Mouse (Mus musculus) kidney, postnatal 0 days (tissue): ENCODE results near the gene Thbs2. TPM values are rescaled to one million over a fixed set of nuclear protein-coding genes. Genes with fewer than 3 reads are reported as not detected.
A peak's percentile ranks its signal among the peaks of the same experiment; 100 is the strongest.

Source experiments
- ATAC-seq: fragments of 200-750 bp; cut with Nextera tagmentation; replicated peaks from 2 replicates; pipeline ENCODE4 v1.8.0; 2017; ENCODE audit warnings: low read depth, moderate number of reproducible peaks, moderate TSS enrichment, moderate library complexity; ENCODE audit not compliant: low FRiP score
- DNase-seq: peaks from one replicate; pipeline ENCODE4 v3.0.0-alpha.2; 2016; ENCODE audit warnings: low spot score
- H3K27ac ChIP-seq: fragments of 300-500 bp; sonication (generic); 2 replicates; pipeline ENCODE4 v1.5.1; 2014; ENCODE audit warnings: mild to moderate bottlenecking
- H3K27me3 ChIP-seq: fragments of 300-500 bp; sonication (generic); 2 replicates; pipeline ENCODE4 v1.6.1; 2014; ENCODE audit warnings: low read length, mixed read lengths; ENCODE audit not compliant: insufficient read depth
- H3K36me3 ChIP-seq: fragments of 300-500 bp; sonication (generic); 2 replicates; pipeline ENCODE4 v1.6.1; 2014; ENCODE audit warnings: low read length, mixed read lengths; ENCODE audit not compliant: insufficient read depth
- H3K4me1 ChIP-seq: fragments of 300-500 bp; sonication (generic); replicated peaks from 2 replicates; pipeline ENCODE4 v1.6.1; 2014; ENCODE audit warnings: antibody characterized with exemption, low read length, mixed read lengths; ENCODE audit not compliant: insufficient read depth
- H3K4me2 ChIP-seq: fragments of 300-500 bp; sonication (generic); 2 replicates; pipeline ENCODE4 v1.6.1; 2014; ENCODE audit warnings: mild to moderate bottlenecking, low read length, moderate library complexity, mixed read lengths
- H3K4me3 ChIP-seq: fragments of 300-500 bp; sonication (generic); replicated peaks from 2 replicates; pipeline ENCODE4 v1.5.1; 2014; ENCODE audit warnings: low read depth, low read length
- H3K9ac ChIP-seq: fragments of 300-500 bp; sonication (generic); 2 replicates; pipeline ENCODE4 v1.6.1; 2014; ENCODE audit warnings: low read depth, low read length
- H3K9me3 ChIP-seq: fragments of 300-500 bp; sonication (generic); replicated peaks from 2 replicates; pipeline ENCODE4 v1.6.1; 2016; ENCODE audit warnings: low read length, inconsistent platforms, mixed read lengths
- CTCF ChIP-seq: IDR thresholded peaks from 2 replicates; pipeline ENCODE4 v1.5.1; 2016; ENCODE audit warnings: antibody characterized with exemption, low read depth, mild to moderate bottlenecking, moderate library complexity
- WGBS: fragments of 180-500 bp; shearing (Covaris S2); extraction: QIAGEN DNeasy Blood & Tissue Kit; methylation state at CpG from one replicate; pipeline ENCODE4 v1.1.7; 2014; 5-methylcytosine and 5-hydroxymethylcytosine counted together
- polyA plus RNA-seq: library from polyadenylated mRNA; unstranded; fragments of >200 nt; fragmentation: Nextera tagmentation; extraction: Ambion mirVana; gene quantifications from 2 replicates; pipeline ENCODE4 v1.2.1, GENCODE M21; 2015

Gene Thbs2
- polyA plus RNA-seq, 1 experiment from 2014 or later: 24.6 TPM

- Histone ChIP-seq H3K4me2 (peak overlapping the region; percentile 36; the same call in 1 of the 2 replicates), H3K4me3 (no peak overlapping the region), H3K9me3 (no peaks in the 10 kb centered on the region), H3K27me3 (no peaks in the 10 kb centered on the region), H3K27ac (no peak overlapping the region), H3K9ac (no peak overlapping the region), H3K4me1 (no peaks in the 10 kb centered on the region), H3K36me3 (no peaks in the 10 kb centered on the region; the same call in 1 of the 2 replicates)
- WGBS: 57% methylated on average over 6 of the region's 6 CpGs
- no peak for TF ChIP-seq CTCF
- DNase-seq (no peak), ATAC-seq (no peak)
Observed at GRCm38 (mm10) chr17:14691901-14692300, 2.1 kb downstream of the Thbs2 start.

- no peak overlapping the region for H3K9ac ChIP-seq
- H3K4me3 ChIP-seq: no peak overlapping the region
- peak overlapping the region; percentile 36; the same call in 1 of the 2 replicates for H3K4me2 ChIP-seq
- no peaks in the 10 kb centered on the region for H3K27me3 ChIP-seq
- TF ChIP-seq CTCF: no peak
- DNase-seq: no peak
- 69% methylated on average over 4 of the region's 4 CpGs for WGBS
- no peaks in the 10 kb centered on the region; the same call in 1 of the 2 replicates for H3K36me3 ChIP-seq
- no peaks in the 10 kb centered on the region for H3K4me1 ChIP-seq
- H3K9me3 ChIP-seq: no peaks in the 10 kb centered on the region
- no peak for ATAC-seq
- no peak overlapping the region for H3K27ac ChIP-seq
Observed at GRCm38 (mm10) chr17:14691197-14691596, 2.8 kb downstream of the Thbs2 start.

GRCm38 (mm10) chr17:14682836-14683235 lies 11.2 kb downstream of the Thbs2 start:
- Histone ChIP-seq H3K36me3 (no peaks in the 10 kb centered on the region), H3K4me1 (no peaks in the 10 kb centered on the region), H3K4me2 (no peak overlapping the region), H3K9me3 (no peaks in the 10 kb centered on the region), H3K9ac (no peak overlapping the region), H3K4me3 (no peak overlapping the region), H3K27me3 (no peaks in the 10 kb centered on the region), H3K27ac (no peak overlapping the region)
- DNase-seq (no peak), ATAC-seq (no peak)
- no peak for TF ChIP-seq CTCF
- 88% methylated on average over 7 of the region's 7 CpGs for WGBS

GRCm38 (mm10) chr17:14681047-14681446 lies 13.0 kb downstream of the Thbs2 start:
- Histone ChIP-seq H3K9ac (no peak overlapping the region), H3K27me3 (no peaks in the 10 kb centered on the region), H3K4me3 (no peak overlapping the region), H3K4me2 (no peak overlapping the region), H3K4me1 (no peaks in the 10 kb centered on the region), H3K9me3 (no peaks in the 10 kb centered on the region), H3K27ac (no peak overlapping the region), H3K36me3 (no peaks in the 10 kb centered on the region)
- DNase-seq: no peak
- TF ChIP-seq CTCF: no peak
- ATAC-seq: no peak
- WGBS: 85% methylated on average over 12 of the region's 12 CpGs

- no peak overlapping the region for H3K27ac ChIP-seq
- H3K36me3 ChIP-seq: no peaks in the 10 kb centered on the region
- no peaks in the 10 kb centered on the region for H3K9me3 ChIP-seq
- no peak overlapping the region for H3K9ac ChIP-seq
- DNase-seq (peak; percentile 26), ATAC-seq (no peak)
- TF ChIP-seq CTCF: no peak
- no peak overlapping the region for H3K4me3 ChIP-seq
- 62% methylated on average over 8 of the region's 8 CpGs for WGBS
- H3K4me1 ChIP-seq: no peaks in the 10 kb centered on the region
- no peak overlapping the region for H3K4me2 ChIP-seq
- H3K27me3 ChIP-seq: no peaks in the 10 kb centered on the region
Observed at GRCm38 (mm10) chr17:14677198-14677597, 16.8 kb downstream of the Thbs2 start.

GRCm38 (mm10) chr17:14675517-14675916 lies 18.5 kb downstream of the Thbs2 start:
- Histone ChIP-seq H3K4me3 (no peak overlapping the region), H3K27ac (no peak overlapping the region), H3K4me1 (no peaks in the 10 kb centered on the region), H3K9me3 (no peaks in the 10 kb centered on the region), H3K9ac (no peak overlapping the region), H3K27me3 (no peaks in the 10 kb centered on the region), H3K36me3 (no peaks in the 10 kb centered on the region), H3K4me2 (no peak overlapping the region)
- 86% methylated on average over 2 of the region's 2 CpGs for WGBS
- DNase-seq (no peak), ATAC-seq (no peak)
- TF ChIP-seq CTCF: no peak

GRCm38 (mm10) chr17:14672402-14672801 lies 21.6 kb downstream of the Thbs2 start:
- 50% methylated on average over 5 of the region's 5 CpGs for WGBS
- ATAC-seq: no peak

More at GRCm38 (mm10) chr17:14672402-14672801, 21.6 kb downstream of the Thbs2 start:
- Histone ChIP-seq H3K9me3 (no peaks in the 10 kb centered on the region), H3K36me3 (no peaks in the 10 kb centered on the region), H3K4me2 (no peak overlapping the region), H3K27me3 (no peaks in the 10 kb centered on the region), H3K4me3 (no peak overlapping the region), H3K9ac (no peak overlapping the region), H3K27ac (no peak overlapping the region), H3K4me1 (no peaks in the 10 kb centered on the region)
- TF ChIP-seq CTCF: no peak
- no peak for DNase-seq
